In the genomic region with DNA sequence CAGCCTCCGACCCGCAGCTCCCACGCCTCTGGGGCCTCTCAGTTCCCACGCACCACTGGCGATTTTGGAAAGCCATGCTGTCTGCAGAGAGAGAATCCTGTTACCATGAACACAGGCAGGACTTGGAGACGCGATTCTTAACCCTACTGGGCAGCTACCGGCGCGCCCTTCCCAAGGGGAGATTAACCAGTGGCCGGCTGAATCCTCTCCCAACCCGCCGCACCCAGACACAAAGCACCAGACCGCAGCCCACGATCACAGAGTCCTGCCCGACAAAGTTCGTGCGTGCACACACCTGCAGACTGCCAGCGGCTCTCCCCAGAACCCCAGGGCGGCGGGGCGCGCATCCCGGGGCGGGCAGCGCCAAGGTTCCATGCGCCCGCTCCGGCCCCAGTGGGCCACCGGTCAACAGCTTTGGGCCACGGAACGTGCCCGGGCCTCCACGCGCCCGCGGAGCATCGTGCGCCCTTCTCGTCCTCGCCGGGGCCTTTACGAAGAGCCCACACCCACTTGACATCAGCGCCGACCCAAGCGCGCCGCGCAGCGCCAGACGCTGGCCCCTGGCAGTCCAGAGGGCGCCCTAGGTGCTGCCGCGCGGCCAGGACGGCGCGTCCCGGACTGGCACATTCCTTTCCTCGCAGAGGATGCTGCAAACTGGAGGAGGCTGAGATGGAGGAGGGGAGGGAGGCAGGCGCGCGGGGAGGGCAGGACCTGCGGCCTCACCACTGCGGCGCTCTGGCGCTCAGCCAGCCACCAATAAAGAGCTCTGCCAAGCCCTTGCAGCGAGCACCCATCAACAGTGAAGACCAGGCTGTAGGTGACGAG, we compare ENCODE assay signal across 8 mouse cellular contexts.
A peak's percentile ranks its signal among the peaks of the same experiment; 100 is the strongest.
DNase-seq lines count a peak whose midpoint lies in the region; ATAC-seq and TF ChIP-seq lines count a peak whose summit lies in the region.

No protein-coding gene starts in this region.

- H3K9me3 ChIP-seq in intestine, postnatal 0 days (ENCODE audit: control insufficient read depth) = no peaks in the 10 kb centered on the region
- H3K9me3 ChIP-seq in liver, embryonic 16.5 days (replicated peaks; ENCODE audit: control insufficient read depth, low read length) = no peaks in the 10 kb centered on the region
- H3K9me3 ChIP-seq in neural tube, embryonic 15.5 days (replicated peaks) = no peaks in the 10 kb centered on the region

- ATAC-seq in CD4-positive, CD25-positive, alpha-beta regulatory T cell, adult 4 months = no peak
- peak; percentile 78 for ATAC-seq in intestine, postnatal 0 days
- peak; percentile 39; the same call in 1 of the 2 replicates for ATAC-seq in liver, embryonic 16.5 days (ENCODE audit: low read depth)
- ATAC-seq in neural tube, embryonic 15.5 days (ENCODE audit: low FRiP score) = peak; percentile 68

- peaks cover 16% of the 10 kb centered on the region; the same call in 1 of the 2 replicates for H3K4me1 ChIP-seq in intestine, postnatal 0 days (replicated peaks; ENCODE audit: control insufficient read depth, insufficient read depth, low read length)
- peaks cover 7% of the 10 kb centered on the region for H3K4me1 ChIP-seq in liver, embryonic 16.5 days (ENCODE audit: control insufficient read depth, low read depth, low read length)
- peaks cover 48% of the 10 kb centered on the region for H3K4me1 ChIP-seq in neural tube, embryonic 15.5 days

- peak overlapping the region; percentile 40 for H3K9ac ChIP-seq in intestine, postnatal 0 days (ENCODE audit: low read depth, low read length)
- H3K9ac ChIP-seq in liver, embryonic 16.5 days (ENCODE audit: low read depth, low read length) = no peak overlapping the region
- H3K9ac ChIP-seq in neural tube, embryonic 15.5 days (replicated peaks) = peak overlapping the region; percentile 29

- TF ChIP-seq CTCF in intestine, postnatal 0 days (IDR thresholded peaks at IDR 0.05; ENCODE audit: low read depth) = peak; percentile 46

- peak overlapping the region; percentile 92 for H3K4me2 ChIP-seq in intestine, postnatal 0 days (replicated peaks; ENCODE audit: low read depth)
- H3K4me2 ChIP-seq in liver, embryonic 16.5 days (ENCODE audit: low read depth, low read length) = peak overlapping the region; percentile 55
- peak overlapping the region; percentile 97 for H3K4me2 ChIP-seq in neural tube, embryonic 15.5 days

- H3K27me3 ChIP-seq in intestine, postnatal 0 days (replicated peaks; ENCODE audit: control insufficient read depth, insufficient read depth, low read length) = no peaks in the 10 kb centered on the region; the same call in 1 of the 2 replicates
- H3K27me3 ChIP-seq in liver, embryonic 16.5 days (ENCODE audit: control insufficient read depth, insufficient read depth, low read depth, low read length) = peaks cover 11% of the 10 kb centered on the region
- H3K27me3 ChIP-seq in neural tube, embryonic 15.5 days (replicated peaks) = peaks cover 19% of the 10 kb centered on the region

- peak; percentile 17 for DNase-seq in CD4-positive, CD25-positive, alpha-beta regulatory T cell, adult 2 months (ENCODE audit: low read depth, low spot score)
- DNase-seq in adrenal gland, postnatal 10 days = peak; percentile 75
- DNase-seq in forelimb bud, embryonic 11.5 days (ENCODE audit: low read depth, low spot score) = peak; percentile 47
- DNase-seq in spleen, postnatal 10 days (ENCODE audit: low spot score in 2 of 2) = no peak

- WGBS in intestine, postnatal 0 days = under 1% methylated on average over 69 of the region's 69 CpGs
- WGBS in liver, embryonic 16.5 days (ENCODE audit: insufficient replicate concordance) = 1% methylated on average over 69 of the region's 69 CpGs
- WGBS in neural tube, embryonic 15.5 days = under 1% methylated on average over 65 of the region's 69 CpGs

- H3K4me3 ChIP-seq in intestine, postnatal 0 days (ENCODE audit: low read depth, low read length) = peak overlapping the region; percentile 39
- H3K4me3 ChIP-seq in liver, embryonic 16.5 days (ENCODE audit: low read depth, low read length) = peak overlapping the region; percentile 46
- H3K4me3 ChIP-seq in neural tube, embryonic 15.5 days (replicated peaks) = peak overlapping the region; percentile 50

- H3K27ac ChIP-seq in intestine, postnatal 0 days (ENCODE audit: low read depth, low read length) = peak overlapping the region; percentile 73
- H3K27ac ChIP-seq in liver, embryonic 16.5 days (ENCODE audit: low read length) = no peak overlapping the region
- H3K27ac ChIP-seq in neural tube, embryonic 15.5 days (replicated peaks) = 0 out of 2 replicates have a peak overlapping the region, but pooled peaks have one; percentile 10

- no peaks in the 10 kb centered on the region for H3K36me3 ChIP-seq in intestine, postnatal 0 days (ENCODE audit: control insufficient read depth, insufficient read depth)
- no peaks in the 10 kb centered on the region for H3K36me3 ChIP-seq in liver, embryonic 16.5 days (ENCODE audit: control insufficient read depth, insufficient read depth)
- no peaks in the 10 kb centered on the region for H3K36me3 ChIP-seq in neural tube, embryonic 15.5 days

Comparison
In these comparisons a context has a peak if more than half of its experiments do, and no peak if none do; other contexts are left out.
1. DNase-seq: peak in CD4-positive, CD25-positive, alpha-beta regulatory T cell, adult 2 months (single experiment), adrenal gland, postnatal 10 days (single experiment) and forelimb bud, embryonic 11.5 days (single experiment); none in spleen, postnatal 10 days (0 of 2).
2. Peak in every context shown above with its lines, with median percentiles within 50 percentile points of each other: H3K4me2 ChIP-seq and H3K4me3 ChIP-seq.